Mouse (Mus musculus) kidney, postnatal 10 days (tissue): ENCODE measurements at regions not wholly inside any gene's neighbourhood (a gene's known extent, or its start where the extent isn't known, plus 50 kb on each side); places are given as distances from the start of the nearest gene placed in this dataset.

Source experiments
- DNase-seq: peaks from one replicate; pipeline ENCODE4 v3.0.0; 2021; ENCODE audit warnings: mixed read lengths

- no peak for DNase-seq
Observed at GRCm38 (mm10) chr17:26335551-26335950, 79.1 kb upstream of the Neurl1b start.

GRCm38 (mm10) chr17:26336011-26336410 lies 78.6 kb upstream of the Neurl1b start:
- DNase-seq: no peak

- DNase-seq: no peak
Observed at GRCm38 (mm10) chr17:26337106-26337505, 77.5 kb upstream of the Neurl1b start.

- peak; percentile 26 for DNase-seq
Observed at GRCm38 (mm10) chr17:26345436-26345835, 69.2 kb upstream of the Neurl1b start.

GRCm38 (mm10) chr17:26348116-26348515 lies 66.5 kb upstream of the Neurl1b start:
- DNase-seq: no peak

GRCm38 (mm10) chr17:26349741-26350140 lies 64.9 kb upstream of the Neurl1b start:
- no peak for DNase-seq

GRCm38 (mm10) chr17:26350216-26350615 lies 64.4 kb upstream of the Neurl1b start:
- DNase-seq: no peak

GRCm38 (mm10) chr17:26351991-26352390 lies 62.6 kb upstream of the Neurl1b start:
- DNase-seq: no peak

GRCm38 (mm10) chr17:26352712-26353111 lies 61.9 kb upstream of the Neurl1b start:
- peak; percentile 15 for DNase-seq

GRCm38 (mm10) chr17:26354431-26354830 lies 60.2 kb upstream of the Neurl1b start:
- DNase-seq: peak; percentile 15

GRCm38 (mm10) chr17:26355301-26355700 lies 59.3 kb upstream of the Neurl1b start:
- DNase-seq: no peak

GRCm38 (mm10) chr17:26356906-26357305 lies 57.7 kb upstream of the Neurl1b start:
- DNase-seq: peak; percentile 14

- DNase-seq: peak; percentile 88
Observed at GRCm38 (mm10) chr17:26357784-26358183, 56.8 kb upstream of the Neurl1b start.

- no peak for DNase-seq
Observed at GRCm38 (mm10) chr17:26360711-26361110, 53.9 kb upstream of the Neurl1b start.

- DNase-seq: no peak
Observed at GRCm38 (mm10) chr17:26361420-26361819, 53.2 kb upstream of the Neurl1b start.

GRCm38 (mm10) chr17:26361992-26362391 lies 52.6 kb upstream of the Neurl1b start:
- DNase-seq: no peak

GRCm38 (mm10) chr17:26362586-26363361 lies 51.9 kb upstream of the Neurl1b start:
- no peak for DNase-seq

GRCm38 (mm10) chr17:26363853-26364532 lies 50.6 kb upstream of the Neurl1b start:
- DNase-seq: no peak
